Mouse (Mus musculus) forebrain, embryonic 14.5 days (tissue): ENCODE data around the gene Elane. TPM values are rescaled to one million over a fixed set of nuclear protein-coding genes. Genes with fewer than 3 reads are reported as not detected.

Experiments used
- ATAC-seq: fragments of 200-750 bp; cut with Nextera tagmentation; 2 replicates; pipeline ENCODE4 v1.8.0; 2017; ENCODE audit warnings: mild to moderate bottlenecking, moderate library complexity
- DNase-seq: peaks from one replicate; pipeline ENCODE4 v3.0.0-alpha.2; 2015; ENCODE audit warnings: low spot score
- H3K27ac ChIP-seq: fragments of 300-500 bp; sonication (generic); 2 replicates; pipeline ENCODE4 v1.5.1; 2014; ENCODE audit warnings: low read depth, mild to moderate bottlenecking, control low read depth, low read length, moderate library complexity
- H3K27me3 ChIP-seq: fragments of 300-500 bp; sonication (generic); replicated peaks from 2 replicates; pipeline ENCODE4 v1.6.1; 2014; ENCODE audit warnings: low read length, control low read depth, mixed read lengths; ENCODE audit not compliant: control insufficient read depth, insufficient read depth
- H3K36me3 ChIP-seq: fragments of 300-500 bp; sonication (generic); 2 replicates; pipeline ENCODE4 v1.6.1; 2014; ENCODE audit warnings: low read length, control low read depth; ENCODE audit not compliant: control insufficient read depth, insufficient read depth
- H3K4me1 ChIP-seq: fragments of 300-500 bp; sonication (generic); 2 replicates; pipeline ENCODE4 v1.6.1; 2014; ENCODE audit warnings: antibody characterized with exemption, low read length, control low read depth; ENCODE audit not compliant: control insufficient read depth, insufficient read depth
- H3K4me2 ChIP-seq: fragments of 300-500 bp; sonication (generic); 2 replicates; pipeline ENCODE4 v1.6.1; 2014; ENCODE audit warnings: mild to moderate bottlenecking, control low read depth, low read length
- H3K4me3 ChIP-seq: fragments of 300-500 bp; sonication (generic); 2 replicates; pipeline ENCODE4 v1.5.1; 2014; ENCODE audit warnings: low read depth, low read length, control low read depth
- H3K9ac ChIP-seq: fragments of 300-500 bp; sonication (generic); 2 replicates; pipeline ENCODE4 v1.6.1; 2014; ENCODE audit warnings: mild to moderate bottlenecking, low read length, control low read depth, moderate library complexity
- H3K9me3 ChIP-seq: fragments of 300-500 bp; sonication (generic); replicated peaks from 2 replicates; pipeline ENCODE4 v1.6.1; 2016; ENCODE audit warnings: low read length, control low read depth, mixed read lengths; ENCODE audit not compliant: control insufficient read depth
- WGBS: fragments of 180-500 bp; shearing (Covaris S2); extraction: QIAGEN DNeasy Blood & Tissue Kit; methylation state at CpG from one replicate; pipeline ENCODE4 v1.1.7; 2014; 5-methylcytosine and 5-hydroxymethylcytosine counted together
- polyA plus RNA-seq: library from polyadenylated mRNA; unstranded; fragments of >200 nt; fragmentation: Nextera tagmentation; extraction: Ambion mirVana; gene quantifications from 2 replicates; pipeline ENCODE4 v1.2.1, GENCODE M21; 2014

Elane gene
- polyA plus RNA-seq, 1 experiment from 2014 or later = 0.36 TPM

GRCm38 (mm10) chr10:79920056-79920890 lies 34.2 kb downstream of the Elane start:
- ATAC-seq = no peak
- H3K9me3 ChIP-seq = no peaks in the 10 kb centered on the region
- DNase-seq = no peak
- no peak overlapping the region for H3K27ac ChIP-seq
- peaks cover 10% of the 10 kb centered on the region for H3K4me1 ChIP-seq
- H3K4me3 ChIP-seq = peak overlapping the region; percentile 13; the same call in 1 of the 2 replicates
- no peak overlapping the region; the same call in 1 of the 2 replicates for H3K4me2 ChIP-seq
- peaks cover 65% of the 10 kb centered on the region for H3K27me3 ChIP-seq
- no peak overlapping the region for H3K9ac ChIP-seq
- H3K36me3 ChIP-seq = no peaks in the 10 kb centered on the region
- WGBS = 17% methylated on average over 26 of the region's 26 CpGs

- Histone ChIP-seq H3K9ac (peak within 1 kb of the TSS; percentile 37), H3K4me3 (peak within 1 kb of the TSS; percentile 13), H3K27me3 (peaks cover 65% of the 10 kb centered on the region), H3K4me2 (peak within 1 kb of the TSS; percentile 33), H3K9me3 (no peaks in the 10 kb centered on the region), H3K4me1 (peaks cover 6% of the 10 kb centered on the region), H3K27ac (no peak within 1 kb of the TSS), H3K36me3 (no peaks in the 10 kb centered on the region)
- DNase-seq (no peak), ATAC-seq (no peak)
- 2% methylated on average over 41 of the region's 41 CpGs for WGBS
These were observed 35.0 kb downstream of the Elane start, which contains the start of gene R3hdm4 for GRCm38 (mm10) chr10:79920958-79921535. Gene R3hdm4 (minus strand): TSS chr10:79921208.

- H3K4me1 ChIP-seq = peaks cover 8% of the 10 kb centered on the region; the same call in 1 of the 2 replicates
- ATAC-seq = no peak
- H3K27ac ChIP-seq = no peak overlapping the region
- peak overlapping the region; percentile 33 for H3K4me2 ChIP-seq
- H3K36me3 ChIP-seq = no peaks in the 10 kb centered on the region
- DNase-seq = no peak
- peak overlapping the region; percentile 13 for H3K4me3 ChIP-seq
- H3K9ac ChIP-seq = peak overlapping the region; percentile 37
- peaks cover 65% of the 10 kb centered on the region for H3K27me3 ChIP-seq
- WGBS = under 1% methylated on average over 34 of the region's 34 CpGs
- H3K9me3 ChIP-seq = no peaks in the 10 kb centered on the region
These were observed 35.5 kb downstream of the Elane start for GRCm38 (mm10) chr10:79921572-79921971.

- Histone ChIP-seq H3K27ac (no peak overlapping the region), H3K4me3 (no peak overlapping the region)
- WGBS = 11% methylated on average over 29 of the region's 29 CpGs
These were observed 39.1 kb downstream of the Elane start for GRCm38 (mm10) chr10:79924998-79925784.

GRCm38 (mm10) chr10:79925785-79926490 lies 39.9 kb downstream of the Elane start:
- H3K9ac ChIP-seq = peak overlapping the region; percentile 84
- DNase-seq (no peak), ATAC-seq (no peak)
- H3K4me2 ChIP-seq = peak overlapping the region; percentile 78
- H3K27ac ChIP-seq = no peak overlapping the region
- WGBS = 5% methylated on average over 15 of the region's 15 CpGs
- H3K4me3 ChIP-seq = peak overlapping the region; percentile 91
- H3K9me3 ChIP-seq = no peaks in the 10 kb centered on the region
- H3K27me3 ChIP-seq = peaks cover 29% of the 10 kb centered on the region
- H3K36me3 ChIP-seq = peaks cover 4% of the 10 kb centered on the region; the same call in 1 of the 2 replicates
- H3K4me1 ChIP-seq = peaks cover 12% of the 10 kb centered on the region; the same call in 1 of the 2 replicates

More at GRCm38 (mm10) chr10:79924998-79925784, 39.1 kb downstream of the Elane start:
- peaks cover 12% of the 10 kb centered on the region; the same call in 1 of the 2 replicates for H3K4me1 ChIP-seq
- DNase-seq (peak; percentile 90), ATAC-seq (peak; percentile 19)
- no peaks in the 10 kb centered on the region for H3K9me3 ChIP-seq
- no peaks in the 10 kb centered on the region for H3K36me3 ChIP-seq
- peak overlapping the region; percentile 78; the same call in 1 of the 2 replicates for H3K4me2 ChIP-seq
- peaks cover 36% of the 10 kb centered on the region for H3K27me3 ChIP-seq
- H3K9ac ChIP-seq = no peak overlapping the region

GRCm38 (mm10) chr10:79926491-79927323 lies 40.7 kb downstream of the Elane start, which contains the start of gene Arid3a:
Gene Arid3a (plus strand): TSS chr10:79927043.
- H3K36me3 ChIP-seq = peaks cover 4% of the 10 kb centered on the region; the same call in 1 of the 2 replicates
- H3K9ac ChIP-seq = peak within 1 kb of the TSS; percentile 84
- peak within 1 kb of the TSS; percentile 78 for H3K4me2 ChIP-seq
- under 1% methylated on average over 56 of the region's 63 CpGs for WGBS
- peaks cover 21% of the 10 kb centered on the region for H3K27me3 ChIP-seq
- peak; percentile 95 for DNase-seq
- H3K4me3 ChIP-seq = peak within 1 kb of the TSS; percentile 91
- ATAC-seq = peak; percentile 81
- peak within 1 kb of the TSS; percentile 85 for H3K27ac ChIP-seq
- no peaks in the 10 kb centered on the region for H3K9me3 ChIP-seq
- peaks cover 12% of the 10 kb centered on the region; the same call in 1 of the 2 replicates for H3K4me1 ChIP-seq

GRCm38 (mm10) chr10:79927324-79928029 lies 41.4 kb downstream of the Elane start:
- Histone ChIP-seq H3K27ac (peak overlapping the region; percentile 85), H3K27me3 (peaks cover 14% of the 10 kb centered on the region), H3K9me3 (no peaks in the 10 kb centered on the region), H3K9ac (peak overlapping the region; percentile 84), H3K36me3 (peaks cover 6% of the 10 kb centered on the region; the same call in 1 of the 2 replicates), H3K4me1 (peaks cover 12% of the 10 kb centered on the region; the same call in 1 of the 2 replicates), H3K4me3 (peak overlapping the region; percentile 91), H3K4me2 (peak overlapping the region; percentile 78)
- peak; percentile 65 for DNase-seq
- ATAC-seq = peak; percentile 32
- under 1% methylated on average over 54 of the region's 54 CpGs for WGBS
